Mouse (Mus musculus): ENCODE results near the gene Phactr3.

DNA sequence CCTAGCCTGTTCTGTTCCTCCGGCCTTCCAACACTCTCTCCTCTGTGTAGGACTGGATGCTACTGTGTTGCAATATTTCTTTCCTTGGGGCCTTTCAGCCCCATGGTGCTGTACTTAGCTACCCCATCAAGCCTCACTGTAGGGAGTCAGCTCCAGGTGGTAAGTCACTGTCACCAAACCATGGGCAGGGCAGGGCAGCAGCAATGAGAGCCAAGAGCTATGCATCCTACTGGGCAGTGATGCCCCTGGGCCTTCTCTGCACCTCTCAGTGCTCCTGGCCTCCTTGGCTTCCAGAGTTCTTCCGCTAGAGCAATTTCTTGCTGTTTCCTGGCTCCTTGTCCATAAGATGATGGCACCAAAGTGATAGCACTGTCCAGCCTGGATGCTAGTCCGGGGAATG lies 205.6 kb downstream of the Phactr3 start:
- no peak for TF ChIP-seq GATA1 (IDR thresholded peaks at IDR 0.05; ENCODE audit: low read depth, low read length)
- TF ChIP-seq TAL1 (IDR thresholded peaks at IDR 0.05; ENCODE audit: low read length): no peak
- no peak for TF ChIP-seq CTCF (IDR thresholded peaks at IDR 0.05 in 2 of 3, conservative IDR thresholded peaks at IDR 0.05 in 1 of 3; ENCODE audit: control insufficient read depth in 1 of 3, insufficient read depth in 1 of 3, low read depth in 2 of 3, low read length in 3 of 3, poor library complexity in 1 of 3, severe bottlenecking in 1 of 3)
- no peak for TF ChIP-seq CHD2 (IDR thresholded peaks at IDR 0.05; ENCODE audit: low read length)
- no peak for TF ChIP-seq POLR2A (IDR thresholded peaks at IDR 0.05; ENCODE audit: control insufficient read depth in 1 of 2, insufficient read depth in 1 of 2, low read depth in 1 of 2, low read length in 2 of 2, poor library complexity in 1 of 2)
- TF ChIP-seq SIN3A (IDR thresholded peaks at IDR 0.05; ENCODE audit: low read length): no peak
- TF ChIP-seq KAT2A (conservative IDR thresholded peaks at IDR 0.05; ENCODE audit: low read depth, low read length): no peak
- no peak for TF ChIP-seq POLR2AphosphoS5 (IDR thresholded peaks at IDR 0.05; ENCODE audit: borderline replicate concordance, low read depth, low read length)

Measured in MEL (cell line).